In the genomic region with DNA sequence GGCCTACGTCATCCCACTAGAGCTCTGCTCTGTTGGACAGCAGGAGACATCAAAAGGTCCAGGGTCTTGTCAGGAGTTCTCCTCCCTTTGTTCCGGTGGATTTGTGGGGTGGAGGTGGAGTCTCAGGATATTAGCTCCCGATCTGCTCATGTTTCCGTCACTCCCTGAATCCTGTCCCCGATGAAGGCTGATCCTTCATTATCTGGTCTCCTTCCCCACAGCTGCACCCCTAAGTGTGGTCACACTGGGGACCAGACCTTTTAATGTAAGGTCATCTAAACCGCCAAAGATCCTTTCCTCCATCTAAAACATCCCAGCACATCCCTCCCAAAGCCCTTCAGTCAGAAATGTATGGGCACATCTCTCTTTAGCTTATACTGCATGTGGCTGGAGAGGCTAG, we compare ENCODE assay signal across 18 mouse cellular contexts.
A peak's percentile ranks its signal among the peaks of the same experiment; 100 is the strongest.
DNase-seq lines count a peak whose midpoint lies in the region; TF ChIP-seq lines count a peak whose summit lies in the region.
"Had no signal": no experiment of that assay in that cellular context is flagged by ENCODE, and none has a peak within 500 bp of the region (broad histone marks: within the 10 kb centered on the region; RNA-seq: fewer than 3 reads in every experiment).

No protein-coding gene starts in this region.

- no peak for DNase-seq in gastrocnemius, adult 2 months
- no peak for DNase-seq in gastrocnemius, postnatal 36 days
- DNase-seq in heart, embryonic 10.5 days (ENCODE audit: low spot score) = peak; percentile 57
- DNase-seq in heart, postnatal 14 days = no peak
- DNase-seq in left cerebral cortex, adult 2 months (ENCODE audit: extremely low spot score in 1 of 2, low spot score in 2 of 2) = no peak
- DNase-seq in left cerebral cortex, postnatal 4 days = no peak
- DNase-seq: adrenal gland, adult 8-10 months; adrenal gland, postnatal 25 days; cerebellum, adult 11 months; cerebellum, adult 2 months; cerebellum, adult 9-11 months; cerebellum, postnatal 25 days; forebrain, postnatal 0 days; gastrocnemius, postnatal 25 days; heart, postnatal 36 days had no signal

- H3K36me3 ChIP-seq in heart, embryonic 10.5 days = no peaks in the 10 kb centered on the region
- H3K36me3 ChIP-seq: embryonic facial prominence, embryonic 12.5 days; embryonic facial prominence, embryonic 15.5 days had no signal

- H3K4me1 ChIP-seq in heart, embryonic 10.5 days = peaks cover 51% of the 10 kb centered on the region

- intact Hi-C loops in gastrocnemius, adult 2 months (cut with DNase I) = no loop called here
- intact Hi-C loops in gastrocnemius, postnatal 36 days (cut with DNase I) = no loop called here
- intact Hi-C loops in heart, postnatal 14 days (cut with DNase I) = loop anchor here (5.0 kb wide), 1 partner anchor 36 kb away; no protein-coding TSS in a partner anchor
- intact Hi-C loops in left cerebral cortex, adult 2 months (cut with DNase I) = no loop called here
- intact Hi-C loops in left cerebral cortex, postnatal 4 days (cut with DNase I) = no loop called here

- H3K9me3 ChIP-seq in heart, embryonic 10.5 days = no peaks in the 10 kb centered on the region
- H3K9me3 ChIP-seq: embryonic facial prominence, embryonic 12.5 days; embryonic facial prominence, embryonic 15.5 days had no signal

- TF ChIP-seq CTCF in gastrocnemius, adult 2 months (IDR thresholded peaks at IDR 0.05) = no peak
- TF ChIP-seq CTCF in left cerebral cortex, adult 2 months (IDR thresholded peaks at IDR 0.05) = no peak

- H3K4me3 ChIP-seq in gastrocnemius, adult 2 months = no peak overlapping the region
- no peak overlapping the region for H3K4me3 ChIP-seq in heart, embryonic 10.5 days
- H3K4me3 ChIP-seq in left cerebral cortex, adult 2 months = no peak overlapping the region
- H3K4me3 ChIP-seq: embryonic facial prominence, embryonic 12.5 days; embryonic facial prominence, embryonic 15.5 days had no signal

- H3K27me3 ChIP-seq in heart, embryonic 10.5 days (ENCODE audit: insufficient read depth, poor library complexity, severe bottlenecking) = no peaks in the 10 kb centered on the region
- H3K27me3 ChIP-seq: embryonic facial prominence, embryonic 12.5 days; embryonic facial prominence, embryonic 15.5 days had no signal

- H3K27ac ChIP-seq in gastrocnemius, adult 2 months = peak overlapping the region; percentile 84
- peak overlapping the region; percentile 50 for H3K27ac ChIP-seq in heart, embryonic 10.5 days
- peak overlapping the region; percentile 71 for H3K27ac ChIP-seq in left cerebral cortex, adult 2 months
- H3K27ac ChIP-seq: embryonic facial prominence, embryonic 12.5 days; embryonic facial prominence, embryonic 15.5 days; hindbrain, embryonic 14.5 days had no signal

- WGBS in heart, embryonic 10.5 days = 76% methylated on average over 6 of the region's 6 CpGs
